Mouse (Mus musculus): Measurements from ENCODE around the gene AC140267.1.

The AC140267.1 gene

GRCm38 (mm10) chr15:80261100-80261499 lies 25.5 kb downstream of the AC140267.1 start:
- no peak for DNase-seq (ENCODE audit: low read depth in 2 of 2, low spot score in 2 of 2)

DNA sequence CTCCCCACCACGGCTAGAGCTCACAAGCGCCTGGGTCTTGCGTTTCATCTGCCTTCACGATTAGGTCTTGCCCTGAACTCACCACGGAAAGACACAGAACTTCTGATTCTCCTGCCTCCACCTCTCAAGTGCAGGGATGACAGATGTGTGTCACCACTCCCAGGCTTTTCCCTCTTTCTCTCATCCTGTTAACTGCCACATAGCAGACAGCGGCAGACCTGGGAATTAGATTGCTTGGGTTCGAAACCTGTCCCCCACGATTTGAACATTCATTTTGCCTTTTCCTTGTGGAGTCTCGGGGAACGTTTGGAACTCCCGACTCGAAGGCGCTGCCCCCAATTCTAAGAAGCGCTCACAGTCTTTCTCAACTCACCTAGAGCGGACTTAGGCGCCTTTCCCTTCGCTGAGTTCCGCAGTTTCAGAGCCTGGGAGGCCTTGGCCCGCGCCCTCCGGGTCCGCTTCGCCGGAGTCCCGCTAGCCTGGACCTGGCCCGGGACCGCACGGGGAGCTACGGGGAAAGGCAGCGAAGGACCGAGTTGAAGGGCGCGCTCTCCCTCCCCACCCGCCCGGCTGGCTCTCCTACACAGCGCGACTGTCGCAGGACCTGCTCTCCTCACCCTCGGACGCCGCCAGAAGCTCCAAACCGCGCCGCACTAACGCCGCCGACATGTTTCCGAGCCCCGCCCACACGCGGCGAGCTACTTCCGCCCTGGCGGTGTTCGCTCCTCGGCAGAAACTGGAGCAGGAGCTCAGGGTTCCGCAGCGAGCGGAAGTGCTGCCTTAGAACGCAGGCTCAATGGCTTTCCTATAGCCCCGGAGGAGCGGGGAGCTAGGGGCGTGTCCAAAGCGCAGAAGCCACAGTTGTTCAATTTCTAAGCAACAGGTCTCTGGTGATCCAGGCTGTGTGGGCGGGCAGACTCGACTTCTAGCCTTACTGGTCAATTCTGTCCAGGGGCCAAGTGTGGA lies 28.3 kb downstream of the AC140267.1 start, which contains the start of gene Rps19bp1:
Gene Rps19bp1 (minus strand): TSS at position 706 of the 966 bp plus-strand sequence.
- DNase-seq (ENCODE audit: low read depth in 2 of 2, low spot score in 2 of 2), result peak; percentile 84 to 85

GRCm38 (mm10) chr15:80266281-80266680 lies 30.6 kb downstream of the AC140267.1 start:
- peak; percentile 42 to 72 for DNase-seq (ENCODE audit: low read depth in 2 of 2, low spot score in 2 of 2)

- DNase-seq (ENCODE audit: low read depth in 2 of 2, low spot score in 2 of 2), result no peak
Observed at GRCm38 (mm10) chr15:80271858-80272396, 36.3 kb downstream of the AC140267.1 start.

GRCm38 (mm10) chr15:80277107-80277506 lies 41.5 kb downstream of the AC140267.1 start:
- no peak for DNase-seq (ENCODE audit: low read depth in 2 of 2, low spot score in 2 of 2)

GRCm38 (mm10) chr15:80277625-80278024 lies 42.0 kb downstream of the AC140267.1 start:
- DNase-seq (ENCODE audit: low read depth in 2 of 2, low spot score in 2 of 2), result no peak

- no peak for DNase-seq (ENCODE audit: low read depth in 2 of 2, low spot score in 2 of 2)
Observed at GRCm38 (mm10) chr15:80278121-80278759, 42.6 kb downstream of the AC140267.1 start.

DNA sequence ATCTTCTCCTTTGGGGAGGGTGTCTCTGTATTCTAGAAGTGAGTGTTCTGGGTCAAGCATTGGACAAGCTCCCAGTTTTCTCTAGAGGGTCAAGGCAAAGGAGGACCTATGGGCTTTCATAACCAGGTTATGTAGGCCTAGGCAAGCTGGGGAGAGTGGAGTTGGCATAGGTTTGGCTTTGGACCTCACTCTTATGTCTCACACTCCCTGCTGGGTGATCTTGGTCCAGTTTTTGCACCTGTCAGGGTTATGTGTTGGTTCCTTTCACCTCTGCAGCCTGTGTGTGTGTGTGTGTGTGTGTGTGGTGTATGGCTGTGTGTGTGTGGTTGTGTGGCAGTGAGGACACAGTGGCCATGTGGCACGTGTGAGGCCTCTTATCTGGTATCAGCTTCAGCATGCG lies 43.4 kb downstream of the AC140267.1 start:
- DNase-seq (ENCODE audit: low read depth in 2 of 2, low spot score in 2 of 2), result no peak

- DNase-seq (ENCODE audit: low read depth in 2 of 2, low spot score in 2 of 2), result no peak
Observed at GRCm38 (mm10) chr15:80280646-80281045, 45.0 kb downstream of the AC140267.1 start.

Measured in CD8-positive naive resting alpha-beta T cell, adult 2 months (primary cell).